Mouse (Mus musculus) layer of hippocampus, adult 11-12 months (tissue): Measurements from ENCODE around the gene Camk1d.

Source experiments
- DNase-seq: peaks from one replicate; pipeline ENCODE4 v3.0.0; 2022; ENCODE audit warnings: low spot score

Camk1d gene

GRCm38 (mm10) chr2:5469366-5469941 lies 244.9 kb downstream of the Camk1d start:
- DNase-seq = peak; percentile 37

- DNase-seq = no peak
These were observed 246.8 kb downstream of the Camk1d start for GRCm38 (mm10) chr2:5467537-5467936.

DNA sequence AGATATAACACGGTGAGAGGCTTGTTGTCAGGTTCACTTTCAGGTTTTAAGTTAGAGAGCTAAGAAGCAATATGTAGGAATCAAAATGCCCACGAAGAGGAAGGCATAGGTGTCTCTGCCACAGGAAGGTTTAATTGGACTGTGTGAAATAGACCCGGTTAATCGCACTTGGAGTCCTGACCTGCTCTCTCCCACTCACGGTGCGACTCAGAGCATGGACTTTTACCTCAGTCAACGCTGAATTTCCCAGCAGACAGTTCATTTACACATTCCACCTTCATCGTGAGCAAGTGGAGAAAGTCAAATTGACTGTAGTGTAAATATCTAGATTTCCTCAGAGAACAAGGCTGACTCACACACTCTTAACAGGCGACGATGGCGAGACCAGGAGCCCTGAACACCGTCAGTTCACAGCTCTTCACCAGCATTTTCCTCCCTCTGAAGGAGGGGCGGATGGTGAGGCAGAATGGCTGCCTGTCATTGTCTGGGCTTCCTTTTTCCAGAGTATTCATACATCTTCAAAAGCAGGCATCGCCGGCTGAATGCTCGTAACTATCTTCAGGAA lies 255.6 kb downstream of the Camk1d start:
- DNase-seq = no peak

DNA sequence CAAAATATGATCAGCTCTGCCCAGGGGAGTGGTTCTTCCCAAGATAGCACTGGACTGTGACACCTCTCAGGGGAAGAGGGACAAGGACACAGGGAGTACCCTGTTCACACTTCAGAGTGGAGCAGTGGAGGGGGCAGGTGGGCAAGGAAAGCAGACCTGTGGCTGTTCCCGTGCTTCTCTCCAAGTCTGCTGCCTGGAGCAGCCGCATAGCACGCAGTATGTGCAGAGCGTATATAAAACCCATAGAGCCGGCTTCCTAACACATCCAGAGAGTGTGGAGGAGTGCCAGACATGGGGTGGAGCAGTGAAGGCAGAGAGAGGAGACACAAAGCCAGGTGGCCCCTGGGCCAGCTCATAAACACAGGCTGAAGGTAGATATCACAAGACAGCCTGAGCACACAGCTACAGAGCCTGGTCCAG lies 256.2 kb downstream of the Camk1d start:
- no peak for DNase-seq

DNA sequence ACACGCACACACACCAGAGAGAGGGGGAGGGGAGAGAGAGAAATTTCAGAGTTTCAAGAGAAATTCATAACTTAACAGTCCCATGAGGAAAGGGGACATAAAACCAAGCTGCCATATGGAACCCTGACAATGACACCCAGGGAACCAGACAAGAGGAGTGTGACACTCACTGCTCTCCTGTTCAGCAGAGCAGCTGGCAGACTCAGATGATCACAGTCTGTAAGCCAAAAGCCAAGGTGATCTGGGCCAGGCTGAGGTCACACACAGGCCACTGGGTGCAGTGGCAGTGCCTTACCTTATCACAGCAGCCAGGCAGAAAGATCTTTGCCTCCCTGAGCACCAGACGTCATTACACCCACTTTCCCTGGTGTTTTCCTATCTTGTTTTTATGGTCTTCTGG lies 258.2 kb downstream of the Camk1d start:
- DNase-seq = no peak

GRCm38 (mm10) chr2:5454830-5455229 lies 259.5 kb downstream of the Camk1d start:
- DNase-seq = no peak

- DNase-seq = peak; percentile 51
These were observed 262.7 kb downstream of the Camk1d start for GRCm38 (mm10) chr2:5451654-5452053.

- no peak for DNase-seq
These were observed 269.0 kb downstream of the Camk1d start for GRCm38 (mm10) chr2:5445357-5445756.

DNA sequence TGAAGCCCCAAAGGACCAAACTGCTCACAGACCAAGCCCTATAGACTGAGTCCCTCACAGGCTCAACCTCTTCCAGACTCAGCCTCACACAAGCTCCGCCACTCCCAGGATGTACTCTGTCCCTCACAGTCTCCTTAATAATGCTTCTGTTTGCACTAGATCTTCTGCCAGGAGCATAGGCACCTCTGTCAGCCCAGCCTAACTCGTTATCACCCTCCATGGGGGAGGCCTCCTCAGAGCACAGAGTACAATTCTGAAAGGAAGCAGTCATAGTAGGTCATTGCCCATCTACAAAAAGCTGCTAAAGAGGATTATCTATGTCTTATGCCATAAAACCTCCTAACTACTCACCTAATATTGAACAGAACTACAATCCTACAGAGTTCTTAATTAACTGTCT lies 276.6 kb downstream of the Camk1d start:
- no peak for DNase-seq

- no peak for DNase-seq
These were observed 278.6 kb downstream of the Camk1d start for GRCm38 (mm10) chr2:5435587-5436253.

GRCm38 (mm10) chr2:5431309-5431708 lies 283.0 kb downstream of the Camk1d start:
- no peak for DNase-seq

- no peak for DNase-seq
These were observed 284.4 kb downstream of the Camk1d start for GRCm38 (mm10) chr2:5429921-5430320.

- DNase-seq = no peak
These were observed 288.2 kb downstream of the Camk1d start for GRCm38 (mm10) chr2:5426110-5426509.

- DNase-seq = no peak
These were observed 288.7 kb downstream of the Camk1d start for GRCm38 (mm10) chr2:5425612-5426011.

DNA sequence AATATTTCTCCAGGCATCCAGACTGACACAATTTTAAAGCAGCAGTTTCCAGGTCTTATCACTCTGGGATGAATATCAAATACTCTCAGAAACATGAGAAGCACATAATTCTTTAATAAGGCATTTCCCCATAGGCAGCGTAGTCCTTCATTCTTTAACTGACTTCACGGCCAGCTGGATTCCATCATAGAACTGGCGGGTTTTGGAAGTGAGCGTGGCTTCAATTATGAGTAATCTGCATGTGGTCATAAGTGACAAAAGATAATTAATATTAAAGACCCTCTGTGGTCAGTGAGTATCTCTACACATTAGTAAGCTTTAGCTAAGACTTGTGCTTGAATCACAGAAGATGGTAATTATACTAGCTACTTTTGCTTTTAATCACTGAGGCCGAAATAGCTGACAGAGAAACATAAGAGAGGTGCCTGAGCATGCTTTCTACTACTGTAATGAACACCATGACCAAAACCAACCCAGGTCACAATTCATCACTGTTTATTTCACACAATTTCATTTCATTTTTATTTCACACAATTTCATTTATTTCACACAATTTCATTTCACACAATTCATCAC lies 293.6 kb downstream of the Camk1d start:
- DNase-seq = no peak

DNA sequence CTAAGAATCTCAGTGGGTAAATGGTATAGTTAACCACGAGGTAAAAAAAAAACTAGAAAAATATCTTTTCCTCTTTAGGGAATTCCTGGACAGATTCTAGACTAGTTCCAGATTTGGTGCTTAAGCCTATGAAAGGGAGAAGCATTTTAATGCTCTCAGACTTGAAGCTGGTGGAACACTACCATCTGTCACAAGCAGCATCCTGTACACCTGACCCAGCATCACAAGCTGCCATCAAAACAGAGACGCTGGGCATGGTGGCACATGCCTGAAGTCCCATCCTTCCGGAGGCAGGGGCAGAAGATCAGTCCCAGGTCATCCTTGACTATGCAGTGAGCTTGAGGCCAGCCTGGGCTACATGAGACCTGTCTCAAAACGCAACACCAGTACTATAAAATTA lies 295.5 kb downstream of the Camk1d start:
- DNase-seq = no peak

DNA sequence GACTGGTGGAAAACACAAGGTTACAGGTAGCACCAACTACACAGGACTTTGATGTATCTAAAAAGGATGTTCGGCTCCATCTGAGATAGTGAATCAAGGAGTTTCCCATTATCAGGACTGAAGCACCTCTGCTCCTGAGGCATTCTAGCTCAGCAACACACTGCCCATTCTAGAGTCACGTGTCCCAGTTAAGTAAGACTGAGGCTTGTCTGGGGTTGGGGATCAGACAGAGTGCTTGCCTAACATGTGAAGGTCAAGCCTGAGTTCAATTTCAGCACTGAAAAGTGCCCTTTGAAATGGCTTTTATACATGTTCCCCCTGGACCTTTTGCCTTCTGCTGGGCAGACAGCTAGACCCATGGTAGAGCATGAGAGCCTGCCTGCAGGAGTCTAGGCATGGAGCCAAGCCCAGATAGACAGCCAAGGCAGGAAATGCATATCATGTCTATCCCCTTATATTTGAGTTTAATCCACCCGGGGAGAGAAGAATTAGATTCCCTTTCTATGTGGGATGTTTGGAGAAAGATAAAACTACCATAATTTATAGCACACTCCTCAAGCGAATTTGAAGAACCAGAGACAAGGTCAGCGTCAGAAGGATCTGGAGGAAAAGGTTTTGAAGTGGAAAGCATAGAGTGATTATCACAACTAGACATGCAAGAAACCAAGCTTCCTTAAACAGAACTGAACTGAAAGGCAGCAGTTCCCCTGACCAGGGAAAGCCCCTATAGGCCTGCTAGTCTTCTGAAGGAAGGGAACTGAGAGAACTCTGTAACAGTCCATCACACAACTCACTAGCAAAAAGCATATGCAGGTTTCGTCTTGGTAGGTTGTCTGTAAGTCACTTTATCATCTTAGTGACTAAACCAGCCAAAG lies 296.9 kb downstream of the Camk1d start:
- no peak for DNase-seq

GRCm38 (mm10) chr2:5411774-5412173 lies 302.5 kb downstream of the Camk1d start:
- DNase-seq = peak; percentile 37

DNA sequence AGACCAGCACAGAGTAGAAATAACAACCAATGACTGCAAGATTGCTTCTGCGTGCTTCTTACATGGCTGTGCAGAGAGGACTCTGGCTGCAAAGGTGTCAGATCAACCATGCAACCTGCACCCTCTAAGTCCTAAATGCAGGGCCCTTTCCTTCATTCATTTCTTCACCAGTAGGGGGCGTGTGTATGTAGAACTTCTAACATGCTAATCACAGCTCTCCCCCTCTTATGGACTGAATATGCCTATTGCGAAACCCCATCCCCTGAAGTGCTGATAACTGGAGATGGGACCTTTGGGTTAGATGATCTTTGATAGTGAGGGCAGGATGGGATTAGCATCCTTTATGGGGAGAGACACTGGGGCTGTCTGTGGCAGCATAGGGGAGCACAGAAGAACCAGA lies 310.5 kb downstream of the Camk1d start:
- peak; percentile 43 for DNase-seq

- no peak for DNase-seq
These were observed 312.3 kb downstream of the Camk1d start for GRCm38 (mm10) chr2:5402036-5402435.

DNA sequence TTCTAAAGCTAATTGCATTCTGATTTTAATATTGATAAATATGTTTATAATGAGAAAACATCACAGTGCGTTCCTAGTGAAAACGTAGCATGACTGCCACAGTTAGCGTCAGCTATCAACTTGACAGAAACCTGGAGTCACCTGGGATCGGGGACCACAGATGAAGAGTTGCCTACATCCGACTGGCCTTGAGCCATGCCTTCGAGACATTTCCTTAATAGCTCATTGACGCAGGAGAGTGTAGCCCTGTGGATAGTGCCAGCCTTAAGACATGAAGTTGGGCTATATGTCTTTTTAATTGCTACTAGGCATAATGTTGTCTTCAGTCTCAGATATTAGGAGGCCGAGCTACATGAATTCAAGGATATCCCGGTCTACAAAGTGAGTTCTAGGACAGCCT lies 315.8 kb downstream of the Camk1d start:
- DNase-seq = no peak

- DNase-seq = no peak
These were observed 316.3 kb downstream of the Camk1d start for GRCm38 (mm10) chr2:5398043-5398442.
